Mouse (Mus musculus) macrophage (primary cell): ENCODE data around the gene Btg3. TPM values are rescaled to one million over a fixed set of nuclear protein-coding genes. Genes with fewer than 3 reads are reported as not detected.

Experiments
- H3K27ac ChIP-seq: fragments of 350-480 bp; formaldehyde crosslinking; 2 replicates; pipeline ENCODE4 v1.9.0; 2021
- H3K36me3 ChIP-seq: fragments of 350-480 bp; formaldehyde crosslinking; 2 replicates; pipeline ENCODE4 v1.9.0; 2021; ENCODE audit errors: inconsistent target
- H3K4me3 ChIP-seq: fragments of 350-480 bp; formaldehyde crosslinking; 2 replicates; pipeline ENCODE4 v1.9.0; 2021; ENCODE audit errors: inconsistent target
- H3K79me2 ChIP-seq: fragments of 350-480 bp; formaldehyde crosslinking; 2 replicates; pipeline ENCODE4 v1.9.0; 2021; ENCODE audit errors: inconsistent target
- WGBS: methylation state at CpG from one replicate; pipeline ENCODE4 v1.1.7; 2026; ENCODE audit warnings: inconsistent platforms; ENCODE audit not compliant: missing documents; 5-methylcytosine and 5-hydroxymethylcytosine counted together
- polyA plus RNA-seq: library from polyadenylated mRNA; stranded (reverse); fragments of 250-400 nt; gene quantifications from 3 replicates; pipeline ENCODE4 v1.2.4, GENCODE M21; 2018; ENCODE audit warnings: inconsistent platforms

Btg3 gene
- polyA plus RNA-seq, 1 experiment from 2014 or later, result 7.1 TPM

DNA sequence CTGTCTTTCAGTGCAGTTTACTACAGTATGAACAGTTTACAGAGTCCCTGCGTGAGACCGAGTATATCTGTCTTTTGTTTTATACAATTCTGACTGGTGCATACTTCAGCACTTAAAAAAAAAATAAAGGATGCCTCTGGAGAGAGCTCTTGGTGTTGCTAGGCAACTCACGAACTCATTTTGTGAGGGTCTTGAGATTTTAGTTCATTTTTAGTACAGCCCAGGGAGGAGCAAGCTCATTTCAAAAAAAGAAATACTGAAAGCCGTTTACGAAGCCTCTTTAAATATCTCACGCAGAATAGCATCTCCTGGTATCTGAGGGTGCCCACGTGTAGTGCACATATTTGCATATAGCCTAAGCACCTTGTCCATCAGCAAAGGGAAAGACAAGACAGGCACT, 54.9 kb downstream of the Btg3 start:
- WGBS, result 87% methylated on average over 7 of the region's 7 CpGs
- Histone ChIP-seq H3K4me3 (no peak overlapping the region), H3K36me3 (no peaks in the 10 kb centered on the region), H3K79me2 (no peaks in the 10 kb centered on the region), H3K27ac (no peak overlapping the region)

DNA sequence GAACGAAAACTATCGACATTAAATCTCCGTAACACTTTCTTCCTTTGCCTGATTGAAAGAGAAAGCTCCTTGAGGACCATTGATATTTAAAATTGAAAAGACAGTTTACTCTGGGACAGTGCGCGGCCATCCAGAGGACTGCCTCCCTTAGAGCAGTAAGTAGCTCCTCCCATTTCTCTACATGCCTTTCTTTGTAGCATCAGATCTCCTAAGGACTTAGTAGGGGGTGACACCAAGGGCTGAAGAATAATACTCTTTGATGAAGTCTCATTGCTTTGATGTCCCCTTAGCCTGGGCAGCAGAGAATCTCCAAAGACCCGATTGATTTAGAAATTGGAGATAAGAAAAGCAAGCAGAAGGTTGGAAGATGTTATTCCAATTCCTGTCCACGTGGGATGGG, 55.4 kb downstream of the Btg3 start:
- no peaks in the 10 kb centered on the region for H3K36me3 ChIP-seq
- WGBS, result 59% methylated on average over 7 of the region's 7 CpGs
- no peak overlapping the region for H3K27ac ChIP-seq
- no peaks in the 10 kb centered on the region for H3K79me2 ChIP-seq
- H3K4me3 ChIP-seq, result no peak overlapping the region

DNA sequence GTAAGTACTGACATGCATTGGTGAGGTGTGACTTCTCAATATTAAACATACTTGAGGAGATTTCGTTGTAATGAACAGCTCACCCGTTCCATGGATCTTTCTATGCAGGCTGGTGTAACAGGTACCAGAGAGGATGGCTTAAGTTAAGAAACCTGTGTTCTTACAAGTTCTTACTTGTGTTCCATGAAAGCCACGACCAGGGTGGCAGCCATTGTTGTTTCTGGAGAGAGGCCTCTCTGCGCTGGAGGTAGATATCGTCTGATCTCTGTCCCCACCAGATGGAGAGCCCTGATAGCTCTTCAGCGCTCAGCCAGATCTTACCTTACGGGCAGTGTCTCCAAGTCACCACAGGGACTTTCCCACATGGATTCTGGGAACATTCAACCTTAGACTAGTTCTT, 57.3 kb downstream of the Btg3 start:
- Histone ChIP-seq H3K4me3 (no peak overlapping the region), H3K27ac (no peak overlapping the region), H3K36me3 (no peaks in the 10 kb centered on the region), H3K79me2 (no peaks in the 10 kb centered on the region)
- WGBS, result 95% methylated on average over 7 of the region's 7 CpGs

DNA sequence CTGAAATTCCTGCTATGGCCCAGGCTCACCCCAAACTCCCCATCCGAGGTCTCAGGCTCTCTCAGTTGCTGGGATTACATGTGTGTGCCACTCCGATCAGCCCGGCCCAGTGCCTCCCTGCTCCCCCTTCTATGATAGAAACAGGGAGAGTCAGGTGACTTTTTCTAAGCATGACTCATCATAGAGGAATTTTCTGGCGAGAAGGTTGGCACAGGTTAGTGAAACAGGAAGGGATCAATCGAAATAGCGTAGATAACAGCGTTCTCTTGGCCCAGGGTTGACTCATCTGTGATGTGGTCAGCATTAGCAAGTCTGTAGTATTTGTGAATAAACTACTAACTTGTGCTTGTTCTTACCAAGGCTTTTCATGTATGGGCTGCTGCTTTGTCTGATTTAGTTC, 59.0 kb downstream of the Btg3 start:
- Histone ChIP-seq H3K4me3 (no peak overlapping the region), H3K27ac (no peak overlapping the region), H3K36me3 (no peaks in the 10 kb centered on the region), H3K79me2 (no peaks in the 10 kb centered on the region)
- WGBS, result 72% methylated on average over 7 of the region's 7 CpGs

DNA sequence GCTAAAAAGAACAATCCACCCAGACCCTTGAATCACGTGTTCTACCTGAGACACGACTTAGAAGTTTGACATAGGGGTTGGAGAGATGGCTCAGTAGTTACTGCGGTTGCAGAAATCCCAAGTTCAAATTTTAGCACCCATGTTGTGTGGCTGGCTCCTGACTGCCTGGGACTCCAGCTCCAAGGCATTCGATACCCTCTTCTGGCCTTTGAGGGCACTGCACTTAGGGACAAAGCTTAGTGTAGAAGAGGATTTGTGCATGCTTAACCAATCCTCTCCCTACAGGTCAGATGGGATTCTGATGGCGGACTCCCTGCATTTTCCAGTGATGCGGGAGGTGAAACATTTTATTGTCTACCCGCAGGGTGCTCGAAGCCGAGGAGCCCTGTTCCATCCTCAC, 60.1 kb downstream of the Btg3 start:
- Histone ChIP-seq H3K36me3 (no peaks in the 10 kb centered on the region), H3K27ac (no peak overlapping the region), H3K79me2 (no peaks in the 10 kb centered on the region), H3K4me3 (no peak overlapping the region)
- WGBS, result 88% methylated on average over 9 of the region's 9 CpGs

DNA sequence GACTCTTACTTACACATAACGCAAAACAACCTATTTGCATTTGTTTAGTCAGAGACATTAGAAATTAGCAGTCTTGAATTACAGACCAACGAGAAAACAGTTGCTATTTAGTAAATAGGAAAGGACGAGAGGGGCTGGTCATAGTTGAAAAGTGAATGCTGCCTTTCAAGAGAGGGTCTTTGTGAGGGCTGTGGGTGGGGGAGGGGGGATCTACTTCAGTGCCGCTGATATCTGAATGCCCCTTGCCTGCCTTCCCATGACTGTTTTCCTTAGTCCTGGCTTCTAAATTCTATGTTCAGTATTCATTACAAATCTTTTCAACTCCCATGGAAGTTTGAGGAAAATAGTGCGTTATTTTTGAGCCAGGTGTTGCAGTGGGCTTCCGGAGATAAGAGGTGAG, 63.0 kb downstream of the Btg3 start:
- Histone ChIP-seq H3K4me3 (no peak overlapping the region), H3K36me3 (no peaks in the 10 kb centered on the region), H3K27ac (no peak overlapping the region), H3K79me2 (no peaks in the 10 kb centered on the region)
- WGBS, result over 99% methylated on average over 6 of the region's 6 CpGs

DNA sequence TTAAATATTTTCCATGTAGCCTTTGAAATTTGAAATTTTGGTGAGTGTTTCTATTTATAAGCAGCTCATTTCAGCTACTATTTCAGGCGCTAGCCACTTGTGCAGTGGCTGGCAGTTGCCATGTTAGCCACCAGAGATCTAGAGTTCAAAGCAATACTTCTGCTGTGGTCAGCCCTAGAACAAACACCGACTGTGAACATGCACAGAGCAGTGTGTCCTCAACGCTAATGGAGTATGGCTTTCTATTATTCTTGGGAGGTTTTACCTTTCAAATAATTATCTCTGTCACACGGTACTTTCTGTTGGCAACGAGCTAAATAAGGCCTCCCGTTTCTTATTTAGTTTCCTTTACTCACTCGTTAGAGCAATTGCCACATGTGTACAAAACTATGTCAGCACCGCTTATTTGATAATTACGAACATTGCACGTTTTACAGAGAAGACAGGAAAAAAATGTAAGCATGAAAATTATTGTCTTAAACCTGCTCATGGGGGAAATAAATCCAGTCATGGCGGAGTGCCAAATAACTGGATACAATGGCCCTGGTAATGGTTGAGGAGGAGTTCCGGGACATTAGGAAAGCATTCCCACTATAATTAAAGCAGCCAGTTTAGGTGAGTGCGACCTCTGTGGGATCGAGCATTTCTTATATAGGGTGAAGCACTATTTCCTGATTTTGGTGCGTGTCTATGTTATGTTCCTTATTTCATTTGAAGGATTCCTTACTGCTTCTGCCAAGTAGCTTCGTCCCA, 63.7 kb downstream of the Btg3 start:
- no peaks in the 10 kb centered on the region for H3K79me2 ChIP-seq
- no peak overlapping the region for H3K4me3 ChIP-seq
- no peaks in the 10 kb centered on the region for H3K36me3 ChIP-seq
- WGBS, result 92% methylated on average over 16 of the region's 16 CpGs
- no peak overlapping the region for H3K27ac ChIP-seq

DNA sequence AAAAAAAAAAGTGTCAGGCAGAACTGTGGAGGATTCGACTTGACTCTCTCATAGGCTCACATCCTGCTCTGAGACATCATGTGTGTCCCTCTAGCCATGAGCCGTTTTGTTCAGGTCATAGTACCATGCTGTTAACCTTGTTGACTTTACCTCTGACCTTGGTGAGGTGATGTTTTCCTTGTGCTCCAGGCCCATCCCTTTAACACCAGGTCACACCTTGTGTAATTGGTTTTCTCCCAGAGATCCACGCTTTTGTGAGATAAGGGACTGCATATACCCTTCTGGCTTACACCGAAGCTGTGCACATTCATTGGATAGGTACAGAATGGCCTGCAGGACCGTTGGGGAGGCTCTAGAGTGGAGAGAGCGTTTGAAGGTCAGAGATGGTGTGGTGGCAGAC, 67.7 kb downstream of the Btg3 start:
- Histone ChIP-seq H3K27ac (no peak overlapping the region), H3K36me3 (no peaks in the 10 kb centered on the region), H3K79me2 (no peaks in the 10 kb centered on the region), H3K4me3 (no peak overlapping the region)
- 90% methylated on average over 6 of the region's 6 CpGs for WGBS

DNA sequence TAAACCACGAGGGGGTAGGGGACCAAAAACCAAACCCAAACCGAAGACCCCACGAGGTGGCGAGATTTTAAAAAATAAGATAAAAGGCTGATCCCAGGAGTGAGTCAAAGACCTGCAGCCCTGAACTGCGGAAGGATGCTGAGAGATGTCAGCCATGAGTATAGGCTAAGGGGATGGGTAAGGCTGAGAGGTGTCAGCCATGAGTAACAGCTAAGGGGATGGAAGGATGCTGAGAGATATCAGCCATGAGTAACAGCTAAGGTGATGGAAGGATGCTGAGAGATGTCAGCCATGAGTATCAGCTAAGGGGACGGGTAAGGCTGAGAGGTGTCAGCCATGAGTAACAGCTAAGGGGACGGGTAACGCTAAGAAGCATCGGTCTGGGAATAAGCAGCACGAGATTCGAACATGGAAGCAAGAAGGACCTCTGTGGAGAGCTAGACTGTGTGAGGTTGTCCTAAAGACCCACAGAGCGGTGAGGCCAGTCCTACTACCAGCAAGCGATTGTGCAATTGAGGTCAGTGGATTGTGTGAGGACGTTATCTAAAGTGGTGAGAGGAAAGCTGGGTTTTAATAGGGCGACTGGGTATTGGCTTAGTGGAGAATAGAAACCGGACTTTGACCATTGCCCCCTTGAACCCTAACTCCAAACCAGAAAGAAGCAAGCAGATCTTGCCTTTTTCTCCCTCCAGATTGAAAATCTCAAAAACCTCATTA, 69.4 kb downstream of the Btg3 start:
- WGBS, result 84% methylated on average over 16 of the region's 16 CpGs

DNA sequence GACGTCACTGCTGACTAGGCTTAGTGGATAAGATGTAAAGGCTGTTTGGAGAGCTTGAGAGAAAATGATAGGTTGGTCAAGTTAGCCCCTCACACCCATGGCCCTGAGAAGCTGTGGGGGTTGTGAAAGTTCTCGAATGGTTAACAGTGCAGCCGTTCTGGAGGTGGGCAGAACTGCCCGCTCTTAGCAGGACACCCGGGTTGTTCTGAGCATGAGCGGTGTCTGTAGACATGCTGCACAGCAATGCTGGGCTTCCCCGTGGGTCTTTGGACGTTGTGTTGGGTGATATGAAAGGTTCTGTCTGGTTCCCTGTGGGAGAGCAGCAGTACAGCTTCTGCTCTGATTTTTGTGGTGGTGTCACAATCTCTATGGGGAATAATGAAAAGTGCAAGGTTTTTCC, 70.4 kb downstream of the Btg3 start:
- no peak overlapping the region for H3K27ac ChIP-seq
- H3K36me3 ChIP-seq, result no peaks in the 10 kb centered on the region
- no peaks in the 10 kb centered on the region for H3K79me2 ChIP-seq
- 88% methylated on average over 8 of the region's 8 CpGs for WGBS
- no peak overlapping the region for H3K4me3 ChIP-seq

More for the DNA sequence above, 69.4 kb downstream of the Btg3 start:
- H3K4me3 ChIP-seq, result no peak overlapping the region
- no peaks in the 10 kb centered on the region for H3K36me3 ChIP-seq
- no peak overlapping the region for H3K27ac ChIP-seq
- H3K79me2 ChIP-seq, result no peaks in the 10 kb centered on the region

DNA sequence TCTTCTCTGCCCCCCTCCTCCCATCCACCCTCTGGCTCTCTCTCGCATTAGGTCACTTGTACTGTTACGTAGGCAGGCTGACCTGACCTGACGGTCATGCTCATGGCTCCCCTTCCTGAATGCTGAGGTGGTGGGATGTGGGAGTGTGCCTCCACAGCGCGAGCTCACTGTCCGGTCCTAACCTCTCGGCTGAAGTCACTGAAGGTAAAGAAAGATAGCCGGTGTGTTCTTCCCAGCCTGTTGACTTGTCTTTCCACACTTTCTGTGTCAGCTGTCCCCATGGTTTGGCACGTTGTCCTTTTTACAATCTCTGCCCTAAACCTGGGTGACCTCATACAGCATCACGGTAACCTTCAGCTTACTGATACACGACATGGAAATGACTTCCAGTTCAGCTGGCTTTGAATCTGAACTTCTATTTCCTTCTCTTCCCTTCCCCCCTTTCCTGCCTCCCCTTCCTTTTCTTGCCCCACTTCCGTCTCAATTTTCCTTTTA, 71.3 kb downstream of the Btg3 start:
- Histone ChIP-seq H3K36me3 (no peaks in the 10 kb centered on the region), H3K27ac (no peak overlapping the region), H3K4me3 (no peak overlapping the region), H3K79me2 (no peaks in the 10 kb centered on the region)
- WGBS, result 91% methylated on average over 12 of the region's 12 CpGs

DNA sequence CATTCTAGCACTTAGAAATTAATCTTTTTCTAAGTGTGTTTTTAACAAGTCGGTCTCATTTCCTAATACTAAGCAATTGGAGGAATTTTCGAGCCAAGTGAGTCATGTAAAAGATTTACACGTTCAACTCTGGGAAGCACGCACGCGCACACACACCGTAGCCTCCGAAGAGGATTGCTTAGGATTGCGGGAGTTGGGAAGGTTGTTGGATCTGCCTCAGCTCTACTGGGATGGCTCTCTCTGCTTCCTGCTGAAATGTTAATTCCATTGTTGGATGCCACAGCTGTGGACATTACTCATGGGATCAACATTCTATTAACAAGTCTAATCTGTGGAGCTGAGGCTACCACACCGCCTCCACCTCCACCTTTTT, 74.3 kb downstream of the Btg3 start:
- no peak overlapping the region for H3K27ac ChIP-seq
- H3K4me3 ChIP-seq, result no peak overlapping the region
- H3K36me3 ChIP-seq, result no peaks in the 10 kb centered on the region
- 14% methylated on average over 10 of the region's 10 CpGs for WGBS
- H3K79me2 ChIP-seq, result no peaks in the 10 kb centered on the region

DNA sequence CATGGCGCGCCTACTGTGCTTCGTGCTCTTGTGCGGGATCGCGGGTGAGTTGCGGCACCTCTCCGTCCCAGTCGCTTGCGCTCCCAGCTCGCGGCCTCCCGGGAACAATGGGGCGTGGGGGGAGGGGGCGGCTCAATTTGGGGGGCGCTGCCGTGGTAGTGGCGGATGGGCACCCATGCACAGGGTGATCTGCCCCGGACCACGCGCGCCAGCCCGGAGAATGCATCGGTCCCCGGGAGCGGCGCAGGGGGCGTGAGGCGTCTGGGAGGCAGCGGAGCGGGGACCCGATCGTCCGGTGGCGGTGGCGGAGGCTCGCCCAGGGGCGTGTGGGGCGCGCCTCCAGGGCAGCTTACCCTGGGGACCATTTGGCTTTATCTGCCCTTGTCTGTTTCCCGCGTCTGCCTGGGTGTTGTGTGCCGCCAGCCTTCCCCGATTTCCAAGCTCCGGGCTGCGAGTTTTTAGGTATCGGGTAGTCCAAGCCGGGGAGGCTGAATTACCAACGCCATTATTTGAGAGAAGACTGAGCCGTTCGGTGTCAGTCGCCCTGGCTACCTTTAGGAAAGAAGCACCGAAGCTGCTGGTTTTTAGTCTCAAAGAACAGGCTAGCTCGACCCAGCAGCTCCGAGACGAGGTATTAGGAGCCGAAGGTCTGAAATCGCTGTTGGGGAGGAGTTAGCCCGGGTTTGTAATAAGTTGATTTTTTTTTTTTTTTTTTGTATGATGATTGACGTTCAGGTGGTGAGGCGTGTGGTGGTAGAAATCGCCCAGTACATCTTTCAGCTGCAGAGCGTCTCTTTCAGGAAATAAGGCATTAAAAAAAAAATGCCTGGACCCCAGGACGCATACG, 74.9 kb downstream of the Btg3 start:
- Histone ChIP-seq H3K27ac (no peak overlapping the region), H3K79me2 (no peaks in the 10 kb centered on the region), H3K4me3 (no peak overlapping the region), H3K36me3 (no peaks in the 10 kb centered on the region)
- 1% methylated on average over 65 of the region's 65 CpGs for WGBS

DNA sequence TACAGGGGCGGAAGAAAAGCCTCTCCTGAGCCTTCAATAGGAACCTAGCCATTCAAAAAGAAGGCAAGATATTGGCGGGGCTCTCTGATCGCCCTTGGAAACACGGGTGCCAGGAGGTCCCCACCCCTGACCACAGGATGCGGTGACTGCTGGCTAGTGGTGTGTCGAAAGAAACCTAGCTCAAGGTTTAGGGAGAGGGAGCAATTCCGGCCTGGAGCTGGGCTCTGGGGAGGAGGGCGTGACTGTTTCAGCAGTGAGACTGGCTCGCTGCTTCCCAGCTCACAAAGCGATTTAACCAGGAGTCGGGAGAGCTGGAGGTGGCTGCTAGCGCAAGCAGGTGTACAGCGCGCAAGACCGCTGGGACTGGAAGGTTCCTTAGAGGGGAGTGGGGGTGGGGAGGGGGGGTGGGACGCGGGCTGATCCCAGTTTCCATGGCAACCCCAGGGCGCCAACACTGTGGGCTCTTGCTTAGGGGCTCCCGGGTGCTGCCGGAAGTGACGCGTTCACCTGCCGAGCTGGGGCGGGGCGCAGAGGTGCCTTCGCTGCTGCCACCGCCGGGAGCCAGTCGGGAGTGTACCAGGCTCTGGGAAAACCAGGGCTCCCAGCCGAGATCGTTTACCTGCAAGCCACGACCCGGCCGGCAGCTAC, 75.7 kb downstream of the Btg3 start, which contains the start of gene Cxadr:
Gene Cxadr, plus strand, starts transcription at position 307 of the 648 bp plus-strand sequence.
- H3K27ac ChIP-seq, result no peak within 1 kb of the TSS
- H3K79me2 ChIP-seq, result no peaks in the 10 kb centered on the region
- no peak within 1 kb of the TSS for H3K4me3 ChIP-seq

More for the DNA sequence above, 75.7 kb downstream of the Btg3 start, which contains the start of gene Cxadr:
- 2% methylated on average over 33 of the region's 34 CpGs for WGBS
- no peaks in the 10 kb centered on the region for H3K36me3 ChIP-seq
